Mouse (Mus musculus): ENCODE data around the gene Acoxl.

DNA sequence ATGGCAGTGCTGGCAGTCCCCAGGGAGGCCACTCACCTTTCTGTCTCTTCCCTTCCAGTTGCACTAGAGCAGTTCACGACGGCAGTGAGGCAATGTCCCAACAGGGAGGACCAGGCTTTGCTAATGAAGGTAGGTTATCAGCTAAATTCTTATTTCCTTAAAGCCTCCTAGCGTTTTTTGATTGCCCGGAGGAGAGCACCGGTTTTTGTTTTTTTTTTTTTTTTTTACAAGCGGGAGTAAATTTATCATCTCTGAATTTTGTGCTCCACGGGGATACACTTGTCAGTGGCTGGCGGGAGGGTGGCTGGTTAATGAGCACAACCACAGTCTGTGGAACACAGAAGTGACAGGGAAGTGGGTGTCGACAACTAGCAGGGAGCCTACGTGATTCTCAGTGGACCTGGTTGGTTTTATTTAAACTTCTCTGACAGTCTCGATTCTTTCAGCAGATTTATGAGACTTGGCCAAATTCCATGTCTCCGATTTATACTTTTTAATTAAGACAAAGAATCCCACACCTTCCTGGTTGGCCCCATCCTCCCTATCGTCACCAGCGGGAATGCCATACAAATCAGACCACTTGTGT is 247.7 kb downstream of the Acoxl start:
- TF ChIP-seq GATA1 (IDR thresholded peaks at IDR 0.05; ENCODE audit: borderline replicate concordance, low read length), result no peak
- TF ChIP-seq CTCF (IDR thresholded peaks at IDR 0.05; ENCODE audit: low read depth, low read length), result no peak
- no peak for TF ChIP-seq POLR2AphosphoS5 (IDR thresholded peaks at IDR 0.05; ENCODE audit: insufficient replicate concordance, low read depth, low read length)
- no peak for TF ChIP-seq TAL1 (conservative IDR thresholded peaks at IDR 0.05; ENCODE audit: low read depth, low read length)
